Mouse (Mus musculus): ENCODE data around the gene Gm42906.

The Gm42906 gene

GRCm38 (mm10) chr5:151024483-151024882 lies 403.5 kb downstream of the Gm42906 start:
- DNase-seq (ENCODE audit: low spot score in 2 of 2) = no peak

- DNase-seq (ENCODE audit: low spot score in 2 of 2) = peak; percentile 26 to 52
Measured at GRCm38 (mm10) chr5:151023461-151023860, 404.5 kb downstream of the Gm42906 start.

GRCm38 (mm10) chr5:151022939-151023338 lies 405.0 kb downstream of the Gm42906 start:
- no peak for DNase-seq (ENCODE audit: low spot score in 2 of 2)

DNA sequence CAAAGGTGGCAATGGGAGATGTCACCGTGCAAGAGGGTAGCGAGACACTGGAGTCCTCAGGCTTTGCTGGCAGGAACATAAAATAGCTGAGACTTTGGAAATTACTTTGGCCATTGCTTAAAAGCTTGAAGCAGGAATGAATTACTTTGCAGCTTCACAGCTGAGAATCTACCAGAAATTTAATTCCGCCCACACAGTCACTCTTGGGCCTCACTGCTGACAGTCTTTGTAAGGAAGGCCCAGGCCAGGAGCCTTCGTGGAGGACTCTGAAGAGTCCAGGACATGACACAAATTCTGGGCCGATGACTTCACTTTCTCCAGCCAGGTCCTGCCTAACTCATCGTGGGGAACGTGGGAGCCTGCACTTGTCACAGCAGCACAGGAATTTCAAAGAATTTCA lies 405.9 kb downstream of the Gm42906 start:
- DNase-seq (ENCODE audit: low spot score in 2 of 2) = no peak

DNA sequence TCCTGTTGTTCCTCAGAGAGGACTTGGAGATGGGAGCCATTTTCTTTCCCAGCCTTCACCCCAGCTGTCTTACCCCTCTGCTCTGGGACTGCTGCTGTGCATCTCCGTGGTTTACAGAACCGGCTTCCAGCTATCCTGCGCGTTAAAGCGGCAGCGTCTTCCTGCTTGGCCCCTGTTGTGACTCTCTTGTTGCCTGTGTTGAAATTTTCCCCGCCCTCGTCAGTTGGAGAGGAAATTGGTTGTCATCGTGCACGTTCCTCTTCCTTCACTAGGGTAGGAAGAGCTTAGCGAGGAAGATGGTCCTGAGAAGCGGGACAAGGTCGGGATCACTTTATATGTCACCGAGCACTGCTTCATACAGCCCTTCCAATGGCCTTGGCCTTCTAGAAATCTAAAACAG lies 407.1 kb downstream of the Gm42906 start:
- peak in 1 of 2 experiments; percentile 13 for DNase-seq (ENCODE audit: low spot score in 2 of 2)

DNA sequence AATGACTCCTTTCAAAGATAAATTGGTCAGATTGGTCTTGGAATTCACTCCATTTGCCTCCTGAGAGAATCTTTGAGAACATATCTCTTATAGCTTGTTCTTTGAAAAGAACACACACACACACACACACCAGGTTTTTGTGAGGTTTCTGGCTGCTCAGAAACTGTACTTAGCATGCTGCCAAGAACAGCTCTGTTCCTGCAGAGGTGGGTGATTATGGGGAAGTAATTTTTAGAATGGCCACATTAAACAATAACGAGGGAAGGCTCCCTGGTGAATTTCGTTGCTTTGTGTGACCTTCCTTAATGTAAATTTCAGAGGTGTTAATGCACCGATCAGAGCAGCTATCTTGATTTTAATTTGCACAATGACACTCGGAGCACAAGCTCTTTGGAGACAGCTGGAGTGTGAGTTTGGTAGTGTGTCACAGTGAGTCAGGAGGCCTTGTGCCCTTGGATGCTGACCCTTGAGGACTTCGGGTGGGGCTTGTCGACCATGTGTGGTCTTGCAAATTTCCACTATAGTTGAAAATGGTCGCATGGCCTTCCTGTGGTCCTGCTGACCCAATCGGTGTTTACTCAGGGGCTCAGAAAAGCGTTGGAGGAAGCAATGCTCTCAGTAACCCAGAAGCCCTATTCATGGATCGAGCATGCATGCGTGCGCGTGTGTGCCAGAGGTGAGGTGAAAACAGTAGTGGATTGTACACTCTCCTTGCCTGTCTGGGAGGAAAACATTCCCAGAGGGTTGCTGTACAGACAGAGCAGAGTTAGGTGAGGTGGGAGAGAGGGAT lies 407.7 kb downstream of the Gm42906 start:
- no peak for DNase-seq (ENCODE audit: low spot score in 2 of 2)

DNA sequence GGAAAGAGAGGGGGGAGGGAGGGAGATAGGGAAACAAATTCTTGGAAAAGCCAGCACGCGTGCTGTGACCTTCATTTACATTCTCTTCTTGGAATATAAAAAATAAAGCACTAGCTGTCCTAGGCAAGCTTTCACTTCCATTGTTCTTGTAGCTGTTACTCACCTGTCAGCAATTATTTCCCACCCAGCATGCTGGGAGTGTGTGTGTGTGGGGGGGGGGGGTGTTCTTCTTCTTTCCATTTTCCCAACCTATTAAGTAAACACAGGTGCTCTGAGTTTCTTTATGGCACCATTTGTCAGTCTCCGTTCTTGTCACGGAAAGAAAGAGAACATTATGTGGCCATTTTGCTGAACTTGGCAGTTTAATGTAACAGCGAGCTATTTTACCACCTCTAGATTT lies 409.0 kb downstream of the Gm42906 start:
- no peak for DNase-seq (ENCODE audit: low spot score in 2 of 2)

- DNase-seq (ENCODE audit: low spot score in 2 of 2) = no peak
Measured at GRCm38 (mm10) chr5:151018450-151018849, 409.5 kb downstream of the Gm42906 start.
